Mouse (Mus musculus) bone marrow macrophage, adult 2 months (primary cell): Measurements from ENCODE around the gene Heyl. TPM values are rescaled to one million over a fixed set of nuclear protein-coding genes. Genes with fewer than 3 reads are reported as not detected.
A peak's percentile ranks its signal among the peaks of the same experiment; 100 is the strongest.

ENCODE experiments used
- H3K27ac ChIP-seq: 2 replicates; pipeline ENCODE4 v1.5.1; 2012; ENCODE audit warnings: low read depth, low read length; ENCODE audit not compliant: insufficient read depth
- H3K4me1 ChIP-seq: 2 replicates; pipeline ENCODE4 v1.6.1; 2012; ENCODE audit warnings: low read length; ENCODE audit not compliant: control insufficient read depth, insufficient read depth
- H3K4me3 ChIP-seq: 2 replicates; pipeline ENCODE4 v1.5.1; 2012; ENCODE audit warnings: mild to moderate bottlenecking, low read length, moderate library complexity; ENCODE audit not compliant: insufficient read depth
- CTCF ChIP-seq: IDR thresholded peaks from 2 replicates; pipeline ENCODE4 v1.5.1; 2012; ENCODE audit warnings: low read depth, mild to moderate bottlenecking, low read length, moderate library complexity
- POLR2A ChIP-seq: IDR thresholded peaks from 2 replicates; pipeline ENCODE4 v1.6.1; 2012; ENCODE audit warnings: mild to moderate bottlenecking, low read depth, low read length, borderline replicate concordance
- polyA plus RNA-seq: library from polyadenylated mRNA; stranded (reverse); fragments of >200 nt; gene quantifications from 2 replicates; pipeline ENCODE4 v1.2.4, GENCODE M21; 2012; ENCODE audit not compliant: missing spikeins, insufficient read depth, insufficient read length

Heyl gene
- polyA plus RNA-seq = not detected in 2 replicates

GRCm38 (mm10) chr4:123233492-123234084 is at the start of gene Heyl:
Gene Heyl (plus strand): TSS chr4:123233556.
- H3K27ac ChIP-seq = no peak within 1 kb of the TSS
- H3K4me3 ChIP-seq = no peak within 1 kb of the TSS
- TF ChIP-seq POLR2A (no peak), CTCF (no peak)
- no peaks in the 10 kb centered on the region for H3K4me1 ChIP-seq

- no peak overlapping the region for H3K4me3 ChIP-seq
- H3K27ac ChIP-seq = no peak overlapping the region
- TF ChIP-seq CTCF = no peak
- no peak for TF ChIP-seq POLR2A
- H3K4me1 ChIP-seq = no peaks in the 10 kb centered on the region
Measured at GRCm38 (mm10) chr4:123184816-123185215, 48.5 kb upstream of the Heyl start.

GRCm38 (mm10) chr4:123192336-123192735 is 41.0 kb upstream of the Heyl start:
- H3K27ac ChIP-seq = no peak overlapping the region
- no peak for TF ChIP-seq POLR2A
- no peak for TF ChIP-seq CTCF
- no peak overlapping the region for H3K4me3 ChIP-seq
- H3K4me1 ChIP-seq = no peaks in the 10 kb centered on the region

GRCm38 (mm10) chr4:123193791-123194190 is 39.6 kb upstream of the Heyl start:
- no peak for TF ChIP-seq CTCF
- TF ChIP-seq POLR2A = no peak
- H3K4me1 ChIP-seq = no peaks in the 10 kb centered on the region
- H3K4me3 ChIP-seq = no peak overlapping the region
- no peak overlapping the region for H3K27ac ChIP-seq

- no peak for TF ChIP-seq POLR2A
- TF ChIP-seq CTCF = no peak
- no peaks in the 10 kb centered on the region for H3K4me1 ChIP-seq
- no peak overlapping the region for H3K4me3 ChIP-seq
- H3K27ac ChIP-seq = no peak overlapping the region
Measured at GRCm38 (mm10) chr4:123196695-123197094, 36.7 kb upstream of the Heyl start.

- Histone ChIP-seq H3K27ac (no peak overlapping the region), H3K4me1 (no peaks in the 10 kb centered on the region), H3K4me3 (peak overlapping the region; percentile 16; the same call in 1 of the 2 replicates)
- TF ChIP-seq POLR2A (no peak), CTCF (peak; percentile 90)
Measured at GRCm38 (mm10) chr4:123200771-123201185, 32.6 kb upstream of the Heyl start.

- peak within 1 kb of the TSS; percentile 16; the same call in 1 of the 2 replicates for H3K4me3 ChIP-seq
Measured at GRCm38 (mm10) chr4:123201186-123202093, 31.9 kb upstream of the Heyl start, which contains the start of gene Nt5c1a. Gene Nt5c1a (plus strand): TSS chr4:123201504.

GRCm38 (mm10) chr4:123202094-123202420 is 31.3 kb upstream of the Heyl start:
- Histone ChIP-seq H3K4me3 (no peak overlapping the region), H3K4me1 (no peaks in the 10 kb centered on the region)
- no peak for TF ChIP-seq POLR2A
- no peak for TF ChIP-seq CTCF

More at GRCm38 (mm10) chr4:123201186-123202093, 31.9 kb upstream of the Heyl start, which contains the start of gene Nt5c1a:
- TF ChIP-seq CTCF (no peak), POLR2A (no peak)
- no peaks in the 10 kb centered on the region for H3K4me1 ChIP-seq
- H3K27ac ChIP-seq = no peak within 1 kb of the TSS

GRCm38 (mm10) chr4:123207337-123207736 is 26.0 kb upstream of the Heyl start:
- TF ChIP-seq POLR2A (no peak), CTCF (no peak)
- Histone ChIP-seq H3K4me1 (0 out of 2 replicates have a peak, but pooled peaks cover 3% of the 10 kb centered on the region), H3K27ac (no peak overlapping the region), H3K4me3 (no peak overlapping the region)

More at GRCm38 (mm10) chr4:123202094-123202420, 31.3 kb upstream of the Heyl start:
- no peak overlapping the region for H3K27ac ChIP-seq

GRCm38 (mm10) chr4:123210996-123211395 is 22.4 kb upstream of the Heyl start:
- Histone ChIP-seq H3K4me1 (0 out of 2 replicates have a peak, but pooled peaks cover 3% of the 10 kb centered on the region), H3K27ac (no peak overlapping the region), H3K4me3 (no peak overlapping the region)
- TF ChIP-seq POLR2A = no peak
- TF ChIP-seq CTCF = no peak
